Mouse (Mus musculus): ENCODE measurements around the gene Liph. TPM values are rescaled to one million over a fixed set of nuclear protein-coding genes. Genes with fewer than 3 reads are reported as not detected.
A peak's percentile ranks its signal among the peaks of the same experiment; 100 is the strongest.
"Not testable (repeated sequence)": the region's sequence is repeated elsewhere in the genome, so short reads cannot be mapped to it uniquely, and the experiment has no call there.

The Liph gene
- polyA plus RNA-seq, 1 experiment from 2014 or later: 0.52 TPM

GRCm38 (mm10) chr16:21969874-21970273, 25.6 kb downstream of the Liph start:
- H3K4me1 ChIP-seq: 0 out of 2 replicates have a peak, but pooled peaks cover 4% of the 10 kb centered on the region
- peaks cover 5% of the 10 kb centered on the region; the same call in 1 of the 2 replicates for H3K27me3 ChIP-seq (replicated peaks; ENCODE audit: low read depth, poor library complexity, severe bottlenecking)
- H3K27ac ChIP-seq (replicated peaks): no peak overlapping the region
- no peak overlapping the region for H3K4me3 ChIP-seq
- H3K36me3 ChIP-seq (replicated peaks): no peaks in the 10 kb centered on the region
- DNase-seq (ENCODE audit: low spot score): no peak
- no peaks in the 10 kb centered on the region for H3K9me3 ChIP-seq
- 79% methylated on average over 5 of the region's 5 CpGs for WGBS

GRCm38 (mm10) chr16:21965576-21965975, 29.9 kb downstream of the Liph start:
- WGBS: 82% methylated on average over 3 of the region's 3 CpGs
- Histone ChIP-seq H3K9me3 (no peaks in the 10 kb centered on the region), H3K36me3 (replicated peaks) (no peaks in the 10 kb centered on the region), H3K27me3 (replicated peaks; ENCODE audit: low read depth, poor library complexity, severe bottlenecking) (no peaks in the 10 kb centered on the region), H3K4me3 (no peak overlapping the region), H3K4me1 (no peaks in the 10 kb centered on the region), H3K27ac (replicated peaks) (no peak overlapping the region)
- DNase-seq (ENCODE audit: low spot score): no peak

GRCm38 (mm10) chr16:21955591-21955990, 39.9 kb downstream of the Liph start:
- WGBS: 80% methylated on average over 12 of the region's 12 CpGs
- DNase-seq (ENCODE audit: low spot score): no peak
- Histone ChIP-seq H3K36me3 (replicated peaks) (no peaks in the 10 kb centered on the region), H3K9me3 (no peaks in the 10 kb centered on the region), H3K27me3 (replicated peaks; ENCODE audit: low read depth, poor library complexity, severe bottlenecking) (no peaks in the 10 kb centered on the region), H3K27ac (replicated peaks) (no peak overlapping the region), H3K4me1 (peaks cover 8% of the 10 kb centered on the region; the same call in 1 of the 2 replicates), H3K4me3 (no peak overlapping the region)

- Histone ChIP-seq H3K36me3 (replicated peaks) (peaks cover 8% of the 10 kb centered on the region), H3K4me3 (peak within 1 kb of the TSS; percentile 81), H3K9me3 (no peaks in the 10 kb centered on the region), H3K27me3 (replicated peaks; ENCODE audit: low read depth, poor library complexity, severe bottlenecking) (0 out of 2 replicates have a peak, but pooled peaks cover 6% of the 10 kb centered on the region), H3K27ac (replicated peaks) (peak within 1 kb of the TSS; percentile 90), H3K4me1 (peaks cover 23% of the 10 kb centered on the region)
- WGBS: 2% methylated on average over 63 of the region's 63 CpGs
- DNase-seq (ENCODE audit: low spot score): peak; percentile 93
Observed at GRCm38 (mm10) chr16:21946761-21947715, 48.4 kb downstream of the Liph start, which contains the start of gene Tmem41a. Gene Tmem41a (minus strand): TSS chr16:21947552.

- no peaks in the 10 kb centered on the region for H3K9me3 ChIP-seq
- no peaks in the 10 kb centered on the region for H3K27me3 ChIP-seq (replicated peaks; ENCODE audit: low read depth, poor library complexity, severe bottlenecking)
- 67% methylated on average over 13 of the region's 13 CpGs for WGBS
- peaks cover 10% of the 10 kb centered on the region for H3K4me1 ChIP-seq
- DNase-seq (ENCODE audit: low spot score): peak; percentile 53
- no peak overlapping the region; the same call in 1 of the 2 replicates for H3K27ac ChIP-seq (replicated peaks)
- H3K4me3 ChIP-seq: no peak overlapping the region
- H3K36me3 ChIP-seq (replicated peaks): peaks cover 63% of the 10 kb centered on the region
Observed at GRCm38 (mm10) chr16:21928471-21928870, 67.0 kb downstream of the Liph start.

GRCm38 (mm10) chr16:21916681-21917080, 78.8 kb downstream of the Liph start:
- no peak for DNase-seq (ENCODE audit: low spot score)
- H3K36me3 ChIP-seq (replicated peaks): peaks cover 38% of the 10 kb centered on the region
- H3K27me3 ChIP-seq (replicated peaks; ENCODE audit: low read depth, poor library complexity, severe bottlenecking): no peaks in the 10 kb centered on the region
- no peak overlapping the region for H3K4me3 ChIP-seq
- H3K9me3 ChIP-seq: no peaks in the 10 kb centered on the region
- H3K4me1 ChIP-seq: no peaks in the 10 kb centered on the region
- WGBS: 73% methylated on average over 7 of the region's 7 CpGs
- no peak overlapping the region for H3K27ac ChIP-seq (replicated peaks)

GRCm38 (mm10) chr16:21913347-21913746, 82.1 kb downstream of the Liph start:
- 92% methylated on average over 6 of the region's 6 CpGs for WGBS
- Histone ChIP-seq H3K27ac (replicated peaks) (no peak overlapping the region), H3K4me3 (no peak overlapping the region), H3K4me1 (peaks cover 6% of the 10 kb centered on the region), H3K27me3 (replicated peaks; ENCODE audit: low read depth, poor library complexity, severe bottlenecking) (no peaks in the 10 kb centered on the region), H3K9me3 (no peaks in the 10 kb centered on the region), H3K36me3 (replicated peaks) (peaks cover 50% of the 10 kb centered on the region)
- DNase-seq (ENCODE audit: low spot score): no peak

- not testable (repeated sequence) for H3K4me3 ChIP-seq; H3K27me3 ChIP-seq (replicated peaks; ENCODE audit: low read depth, poor library complexity, severe bottlenecking); H3K9me3 ChIP-seq; DNase-seq (ENCODE audit: low spot score); H3K27ac ChIP-seq (replicated peaks)
- Histone ChIP-seq H3K4me1 (peaks cover 11% of the 10 kb centered on the region), H3K36me3 (replicated peaks) (peaks cover 49% of the 10 kb centered on the region)
- 24% methylated on average over 7 of the region's 8 CpGs for WGBS
Observed at GRCm38 (mm10) chr16:21908906-21909305, 86.6 kb downstream of the Liph start.

GRCm38 (mm10) chr16:21906902-21907301, 88.6 kb downstream of the Liph start:
- peaks cover 11% of the 10 kb centered on the region for H3K4me1 ChIP-seq
- WGBS: 87% methylated on average over 6 of the region's 6 CpGs
- H3K27me3 ChIP-seq (replicated peaks; ENCODE audit: low read depth, poor library complexity, severe bottlenecking): no peaks in the 10 kb centered on the region
- H3K27ac ChIP-seq (replicated peaks): no peak overlapping the region
- no peak for DNase-seq (ENCODE audit: low spot score)
- H3K36me3 ChIP-seq (replicated peaks): peaks cover 41% of the 10 kb centered on the region
- no peak overlapping the region for H3K4me3 ChIP-seq
- no peaks in the 10 kb centered on the region for H3K9me3 ChIP-seq

GRCm38 (mm10) chr16:21905996-21906395, 89.5 kb downstream of the Liph start:
- H3K4me3 ChIP-seq: no peak overlapping the region
- 89% methylated on average over 7 of the region's 7 CpGs for WGBS
- DNase-seq (ENCODE audit: low spot score): no peak

GRCm38 (mm10) chr16:21904636-21905035, 90.8 kb downstream of the Liph start:
- WGBS: 85% methylated on average over 10 of the region's 10 CpGs
- H3K36me3 ChIP-seq (replicated peaks): peaks cover 29% of the 10 kb centered on the region
- DNase-seq (ENCODE audit: low spot score): no peak

More at GRCm38 (mm10) chr16:21905996-21906395, 89.5 kb downstream of the Liph start:
- no peak overlapping the region for H3K27ac ChIP-seq (replicated peaks)
- no peaks in the 10 kb centered on the region for H3K9me3 ChIP-seq
- no peaks in the 10 kb centered on the region for H3K27me3 ChIP-seq (replicated peaks; ENCODE audit: low read depth, poor library complexity, severe bottlenecking)
- H3K4me1 ChIP-seq: peaks cover 11% of the 10 kb centered on the region
- peaks cover 39% of the 10 kb centered on the region for H3K36me3 ChIP-seq (replicated peaks)

More at GRCm38 (mm10) chr16:21904636-21905035, 90.8 kb downstream of the Liph start:
- H3K9me3 ChIP-seq: no peaks in the 10 kb centered on the region
- peaks cover 11% of the 10 kb centered on the region for H3K4me1 ChIP-seq
- no peak overlapping the region for H3K27ac ChIP-seq (replicated peaks)
- H3K4me3 ChIP-seq: no peak overlapping the region
- no peaks in the 10 kb centered on the region for H3K27me3 ChIP-seq (replicated peaks; ENCODE audit: low read depth, poor library complexity, severe bottlenecking)

Measured in embryonic facial prominence, embryonic 10.5 days (tissue).